Mouse (Mus musculus) heart, embryonic 13.5 days (tissue): Measurements from ENCODE around the gene Dgkd. TPM values are rescaled to one million over a fixed set of nuclear protein-coding genes. Genes with fewer than 3 reads are reported as not detected.

Source experiments
- ATAC-seq: fragments of 200-750 bp; cut with Nextera tagmentation; 2 replicates; pipeline ENCODE4 v1.8.0; 2017; ENCODE audit warnings: moderate TSS enrichment; ENCODE audit not compliant: insufficient number of reproducible peaks, low FRiP score, low TSS enrichment; ENCODE audit errors: extremely low read depth
- H3K27ac ChIP-seq: fragments of 300-500 bp; sonication (generic); replicated peaks from 2 replicates; pipeline ENCODE4 v1.5.1; 2015; ENCODE audit warnings: moderate library complexity, mild to moderate bottlenecking, inconsistent platforms
- H3K27me3 ChIP-seq: fragments of 300-500 bp; sonication (generic); replicated peaks from 2 replicates; pipeline ENCODE4 v1.6.1; 2015; ENCODE audit warnings: mild to moderate bottlenecking, inconsistent platforms
- H3K36me3 ChIP-seq: fragments of 300-500 bp; sonication (generic); 2 replicates; pipeline ENCODE4 v1.6.1; 2015; ENCODE audit warnings: mild to moderate bottlenecking, inconsistent platforms
- H3K4me1 ChIP-seq: fragments of 300-500 bp; sonication (generic); 2 replicates; pipeline ENCODE4 v1.6.1; 2015; ENCODE audit warnings: inconsistent platforms
- H3K4me2 ChIP-seq: fragments of 300-500 bp; sonication (generic); 2 replicates; pipeline ENCODE4 v1.6.1; 2015; ENCODE audit warnings: inconsistent platforms, mild to moderate bottlenecking, moderate library complexity
- H3K4me3 ChIP-seq: fragments of 300-500 bp; sonication (generic); 2 replicates; pipeline ENCODE4 v1.5.1; 2015; ENCODE audit warnings: moderate library complexity, mild to moderate bottlenecking, inconsistent platforms
- H3K9ac ChIP-seq: fragments of 300-500 bp; sonication (generic); 2 replicates; pipeline ENCODE4 v1.6.1; 2015; ENCODE audit warnings: inconsistent platforms, mild to moderate bottlenecking, moderate library complexity
- H3K9me3 ChIP-seq: fragments of 300-500 bp; sonication (generic); 2 replicates; pipeline ENCODE4 v1.6.1; 2016; ENCODE audit warnings: inconsistent platforms
- WGBS: fragments of 180-500 bp; shearing (Covaris S2); methylation state at CpG from one replicate; pipeline ENCODE4 v1.1.7; 2015; ENCODE audit warnings: mixed read lengths; 5-methylcytosine and 5-hydroxymethylcytosine counted together
- polyA plus RNA-seq: library from polyadenylated mRNA; unstranded; fragments of >200 nt; fragmentation: Nextera tagmentation; extraction: Ambion mirVana; gene quantifications from 2 replicates; pipeline ENCODE4 v1.2.1, GENCODE M21; 2015

The Dgkd gene
- polyA plus RNA-seq, 1 experiment from 2014 or later = 20.0 TPM

DNA sequence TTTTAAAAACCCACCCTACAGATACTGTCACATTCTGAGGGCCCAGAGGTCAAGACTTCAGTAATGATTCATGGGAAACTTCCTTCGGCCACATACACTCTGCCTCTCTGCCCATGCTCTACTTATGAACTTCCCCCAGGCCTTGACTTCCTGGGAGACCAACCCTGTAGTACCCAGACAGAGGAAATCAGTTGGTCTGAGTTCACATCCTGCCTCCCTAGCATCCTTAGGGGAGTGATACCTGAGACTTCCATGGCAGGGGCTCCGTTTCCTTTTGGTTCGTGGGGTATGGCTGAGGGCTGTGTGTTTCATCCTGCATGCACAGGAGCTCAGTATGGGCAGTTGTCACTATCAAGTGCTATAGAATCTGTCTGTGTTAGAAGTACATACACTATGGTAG lies 1.7 kb upstream of the Dgkd start:
- no peaks in the 10 kb centered on the region for H3K27me3 ChIP-seq
- H3K9me3 ChIP-seq = no peaks in the 10 kb centered on the region
- H3K9ac ChIP-seq = no peak overlapping the region
- no peak overlapping the region for H3K4me3 ChIP-seq
- H3K4me1 ChIP-seq = peaks cover 49% of the 10 kb centered on the region
- H3K4me2 ChIP-seq = no peak overlapping the region
- H3K36me3 ChIP-seq = no peaks in the 10 kb centered on the region
- H3K27ac ChIP-seq = no peak overlapping the region
- ATAC-seq = no peak
- 82% methylated on average over 3 of the region's 3 CpGs for WGBS

DNA sequence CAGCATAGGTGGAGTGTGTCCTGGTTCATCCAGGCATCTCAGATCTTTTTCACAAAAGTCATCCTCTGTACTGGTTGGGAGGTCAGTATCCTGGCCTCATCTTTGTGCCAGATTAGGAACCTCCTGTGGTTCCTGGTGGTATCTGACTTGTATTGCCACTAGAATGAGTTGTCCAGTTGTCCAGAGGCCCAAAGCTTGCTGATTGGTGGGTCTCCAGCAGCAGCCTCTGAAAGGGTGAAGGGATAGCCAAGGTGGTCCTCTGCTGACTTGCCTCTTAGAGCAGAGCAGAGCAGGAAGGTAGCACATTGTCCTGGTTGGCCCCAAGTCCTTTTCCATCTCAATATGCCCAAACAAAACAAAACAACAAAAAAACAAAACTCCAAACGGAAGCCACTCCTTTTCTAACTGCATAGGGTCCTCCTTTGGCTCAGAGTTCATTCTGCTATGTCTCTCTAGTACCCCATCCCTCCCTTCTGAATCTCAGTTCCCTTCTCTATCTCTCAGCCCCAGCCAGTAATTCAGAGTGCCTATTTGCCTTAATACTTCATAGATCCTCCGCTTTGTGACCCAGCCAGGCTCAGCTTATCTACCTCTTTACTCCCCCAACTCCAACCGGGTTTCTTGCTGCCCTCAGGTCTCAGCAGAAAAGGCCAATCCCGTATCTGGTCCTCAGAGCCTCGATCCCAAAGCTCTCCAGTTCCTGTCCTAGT lies 851 bp upstream of the Dgkd start:
- H3K4me1 ChIP-seq = peaks cover 51% of the 10 kb centered on the region
- 48% methylated on average over 5 of the region's 5 CpGs for WGBS
- no peaks in the 10 kb centered on the region for H3K27me3 ChIP-seq
- H3K4me2 ChIP-seq = peak overlapping the region; percentile 87
- H3K4me3 ChIP-seq = peak overlapping the region; percentile 99
- ATAC-seq = no peak
- H3K36me3 ChIP-seq = no peaks in the 10 kb centered on the region
- H3K9me3 ChIP-seq = no peaks in the 10 kb centered on the region
- peak overlapping the region; percentile 71 for H3K9ac ChIP-seq
- 0 out of 2 replicates have a peak overlapping the region, but pooled peaks have one; percentile 43 for H3K27ac ChIP-seq

DNA sequence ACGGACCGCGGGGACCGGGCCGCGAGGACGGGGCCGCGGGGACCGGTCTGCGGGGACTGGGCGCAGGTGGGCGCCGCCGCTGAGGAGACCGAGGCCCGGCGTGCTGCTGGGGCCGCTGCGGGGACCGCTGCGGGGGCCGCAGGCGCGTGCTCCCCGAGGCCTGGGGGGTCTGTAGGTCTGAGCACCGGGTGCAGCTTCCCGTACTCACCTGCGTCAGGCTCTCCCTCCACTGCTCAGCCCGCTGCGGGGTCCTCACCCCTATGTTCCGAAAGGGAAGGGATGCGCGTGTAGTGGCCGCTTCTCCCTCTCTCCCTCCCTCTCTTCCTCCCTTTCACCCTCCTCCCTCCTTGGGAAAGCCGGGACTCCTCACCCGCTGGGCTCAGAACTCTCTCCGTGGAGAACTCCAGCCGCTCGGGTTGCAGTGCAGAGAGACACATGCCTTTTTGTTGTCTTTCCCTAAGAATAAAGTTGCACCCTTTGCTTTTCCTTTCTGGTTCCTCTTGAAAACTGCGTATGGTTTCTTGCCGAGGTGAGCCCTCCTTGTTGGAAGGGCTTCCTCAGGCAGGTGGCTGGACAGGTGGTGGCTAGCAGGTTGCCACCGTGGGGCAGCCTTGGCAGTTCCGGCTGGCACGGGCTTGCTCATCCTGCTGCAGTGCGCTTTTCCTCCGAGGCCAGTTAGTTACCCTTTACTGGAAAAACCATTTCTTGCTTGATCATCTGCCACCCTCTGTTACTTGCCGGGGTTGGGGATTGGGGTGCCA lies 694 bp downstream of the Dgkd start:
- Histone ChIP-seq H3K4me3 (peak overlapping the region; percentile 99), H3K9ac (peak overlapping the region; percentile 98), H3K4me2 (peak overlapping the region; percentile 87), H3K4me1 (peaks cover 47% of the 10 kb centered on the region), H3K27ac (peak overlapping the region; percentile 65), H3K36me3 (no peaks in the 10 kb centered on the region), H3K9me3 (no peaks in the 10 kb centered on the region), H3K27me3 (no peaks in the 10 kb centered on the region)
- WGBS = 1% methylated on average over 47 of the region's 48 CpGs
- peak; percentile 34; the same call in 1 of the 2 replicates for ATAC-seq

DNA sequence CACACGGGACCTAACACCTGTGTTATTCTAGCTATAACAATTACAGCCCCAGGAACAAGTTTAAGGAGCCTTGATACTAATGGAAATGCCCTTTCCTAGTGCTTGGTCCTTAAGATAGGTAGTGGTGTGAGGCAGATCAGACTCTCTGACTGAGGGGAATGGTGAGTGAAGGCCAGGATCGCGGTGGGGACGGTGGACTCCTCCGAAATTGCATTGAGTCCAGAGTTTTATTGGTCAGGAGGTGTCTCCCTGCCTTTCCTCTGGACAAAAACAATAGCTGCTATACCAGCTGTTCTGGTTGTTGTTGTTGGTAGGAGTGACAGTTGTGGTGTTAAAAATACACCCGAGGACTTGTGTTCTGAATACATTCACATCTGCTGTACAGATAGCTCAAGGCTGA lies 1.3 kb downstream of the Dgkd start:
- Histone ChIP-seq H3K27ac (0 out of 2 replicates have a peak overlapping the region, but pooled peaks have one; percentile 5), H3K36me3 (no peaks in the 10 kb centered on the region), H3K4me2 (peak overlapping the region; percentile 87), H3K9me3 (no peaks in the 10 kb centered on the region), H3K4me1 (peaks cover 49% of the 10 kb centered on the region), H3K27me3 (no peaks in the 10 kb centered on the region), H3K9ac (peak overlapping the region; percentile 98), H3K4me3 (peak overlapping the region; percentile 99)
- no peak for ATAC-seq
- 24% methylated on average over 6 of the region's 6 CpGs for WGBS

DNA sequence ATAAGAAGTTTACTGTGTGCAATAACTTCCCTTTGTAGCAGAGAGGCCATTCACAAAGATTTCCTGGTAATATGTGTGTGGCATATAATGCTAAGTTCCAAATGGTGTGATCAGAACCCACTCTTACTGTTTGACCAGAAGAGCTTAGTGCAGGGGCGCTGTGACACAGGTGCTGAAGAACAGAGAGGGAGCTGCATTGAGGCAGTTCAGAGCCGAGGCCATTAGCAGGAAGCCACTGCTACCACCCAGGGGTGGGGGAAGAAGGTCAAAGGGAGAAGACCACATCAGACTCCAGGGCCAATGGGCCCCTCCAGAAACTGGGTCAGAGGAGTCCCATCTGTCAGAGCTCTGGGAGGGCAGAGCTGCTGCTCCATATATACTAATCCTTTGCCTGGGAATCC lies 1.8 kb downstream of the Dgkd start:
- Histone ChIP-seq H3K27ac (0 out of 2 replicates have a peak overlapping the region, but pooled peaks have one; percentile 5), H3K9me3 (no peaks in the 10 kb centered on the region), H3K4me2 (peak overlapping the region; percentile 87), H3K36me3 (no peaks in the 10 kb centered on the region), H3K27me3 (no peaks in the 10 kb centered on the region), H3K4me1 (peaks cover 53% of the 10 kb centered on the region), H3K9ac (peak overlapping the region; percentile 98), H3K4me3 (peak overlapping the region; percentile 99)
- no peak for ATAC-seq
- WGBS = 30% methylated on average over 2 of the region's 2 CpGs

DNA sequence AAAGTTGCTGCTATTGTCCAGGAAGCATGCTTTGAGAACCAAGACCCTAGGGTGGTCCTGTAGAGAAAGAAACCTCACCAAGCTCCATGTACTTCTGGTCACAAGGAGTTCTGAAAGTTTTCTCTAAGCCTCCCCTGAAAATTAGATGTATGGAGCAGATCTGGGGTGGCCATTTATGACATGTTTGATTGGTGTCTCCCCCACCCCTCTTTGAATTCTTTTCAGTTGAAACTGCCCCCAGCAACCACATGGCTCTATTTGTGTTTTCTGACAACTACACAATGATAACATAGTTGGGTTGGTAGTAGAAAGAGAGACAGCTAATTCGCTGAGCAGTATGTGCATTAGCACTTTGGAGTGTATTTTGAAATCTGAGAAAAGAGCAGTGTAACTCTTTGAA lies 2.4 kb downstream of the Dgkd start:
- no peaks in the 10 kb centered on the region for H3K9me3 ChIP-seq
- no peaks in the 10 kb centered on the region for H3K36me3 ChIP-seq
- no peak for ATAC-seq
- H3K27ac ChIP-seq = no peak overlapping the region
- peaks cover 53% of the 10 kb centered on the region for H3K4me1 ChIP-seq
- no peaks in the 10 kb centered on the region for H3K27me3 ChIP-seq
- peak overlapping the region; percentile 99; the same call in 1 of the 2 replicates for H3K4me3 ChIP-seq
- WGBS = 85% methylated on average over 1 of the region's 1 CpGs
- H3K9ac ChIP-seq = no peak overlapping the region
- no peak overlapping the region for H3K4me2 ChIP-seq

DNA sequence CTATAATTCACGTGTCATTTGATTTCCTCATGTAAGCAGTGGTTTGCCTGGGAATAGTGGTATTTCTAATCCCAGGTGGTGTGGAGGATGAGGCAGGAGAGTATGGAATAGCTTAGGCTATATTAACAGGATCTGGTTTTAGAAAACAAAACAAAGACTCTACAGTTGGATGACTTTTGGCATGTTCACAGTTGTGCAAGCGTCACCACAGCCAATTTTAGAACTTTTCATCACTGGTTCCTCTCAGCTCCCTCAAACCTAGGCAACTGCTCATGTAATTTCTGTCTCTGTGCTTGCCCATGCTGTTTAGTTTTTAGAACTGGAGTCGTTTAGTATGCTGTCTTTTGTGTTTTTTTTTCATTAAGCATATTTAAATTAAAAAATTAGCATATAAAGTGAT lies 3.7 kb downstream of the Dgkd start:
- peaks cover 56% of the 10 kb centered on the region for H3K4me1 ChIP-seq
- ATAC-seq = no peak
- no peak overlapping the region for H3K4me3 ChIP-seq
- 62% methylated on average over 3 of the region's 3 CpGs for WGBS
- no peak overlapping the region for H3K4me2 ChIP-seq
- no peaks in the 10 kb centered on the region for H3K27me3 ChIP-seq
- no peaks in the 10 kb centered on the region for H3K9me3 ChIP-seq
- H3K9ac ChIP-seq = no peak overlapping the region
- H3K36me3 ChIP-seq = no peaks in the 10 kb centered on the region
- H3K27ac ChIP-seq = no peak overlapping the region

DNA sequence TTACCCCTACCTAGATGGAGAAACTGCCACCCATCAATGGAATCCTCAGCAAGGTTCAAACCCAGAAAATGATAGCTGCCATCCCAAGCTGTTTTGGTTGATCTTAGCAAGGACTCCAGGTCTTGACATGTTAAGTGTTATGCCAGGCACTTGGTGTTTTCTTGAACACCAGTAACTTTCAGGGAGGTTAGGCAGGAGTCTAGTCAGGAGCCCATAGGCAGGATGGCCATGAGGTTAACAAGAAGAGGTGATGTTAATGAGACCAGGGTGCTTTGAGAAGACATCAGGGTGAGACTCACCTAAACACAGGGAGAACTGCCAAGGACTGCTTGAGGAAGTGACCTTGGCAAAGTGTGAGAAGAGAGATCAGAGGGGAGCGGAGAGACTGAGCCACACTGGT lies 4.9 kb downstream of the Dgkd start:
- Histone ChIP-seq H3K4me3 (no peak overlapping the region), H3K9ac (no peak overlapping the region), H3K4me2 (no peak overlapping the region), H3K27ac (no peak overlapping the region), H3K9me3 (no peaks in the 10 kb centered on the region), H3K4me1 (peaks cover 63% of the 10 kb centered on the region), H3K27me3 (no peaks in the 10 kb centered on the region), H3K36me3 (no peaks in the 10 kb centered on the region)
- ATAC-seq = no peak
- 67% methylated on average over 1 of the region's 1 CpGs for WGBS

DNA sequence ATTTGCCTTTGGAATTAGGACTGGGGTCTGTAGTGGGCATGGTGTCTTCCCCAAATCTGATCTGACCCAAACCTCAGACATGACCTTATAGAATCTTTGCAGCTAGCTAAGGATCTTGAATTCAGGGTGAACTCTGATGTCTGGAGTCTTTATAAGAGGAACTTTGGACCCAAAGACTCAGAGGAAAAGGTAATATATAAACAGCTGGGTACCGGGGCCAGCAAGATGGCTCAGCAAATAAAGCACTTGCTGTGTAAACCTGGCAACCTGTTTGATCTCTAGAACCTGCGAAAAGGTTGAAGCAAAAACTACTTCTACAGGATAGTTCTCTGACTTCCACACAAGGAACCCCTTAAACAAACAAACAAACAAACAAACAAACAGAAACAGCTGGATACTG lies 5.4 kb downstream of the Dgkd start:
- no peak overlapping the region for H3K9ac ChIP-seq
- H3K9me3 ChIP-seq = no peaks in the 10 kb centered on the region
- WGBS = 84% methylated on average over 2 of the region's 2 CpGs
- no peaks in the 10 kb centered on the region for H3K27me3 ChIP-seq
- H3K36me3 ChIP-seq = no peaks in the 10 kb centered on the region
- peaks cover 68% of the 10 kb centered on the region for H3K4me1 ChIP-seq
- ATAC-seq = no peak
- no peak overlapping the region for H3K4me2 ChIP-seq
- H3K27ac ChIP-seq = no peak overlapping the region
- no peak overlapping the region for H3K4me3 ChIP-seq

DNA sequence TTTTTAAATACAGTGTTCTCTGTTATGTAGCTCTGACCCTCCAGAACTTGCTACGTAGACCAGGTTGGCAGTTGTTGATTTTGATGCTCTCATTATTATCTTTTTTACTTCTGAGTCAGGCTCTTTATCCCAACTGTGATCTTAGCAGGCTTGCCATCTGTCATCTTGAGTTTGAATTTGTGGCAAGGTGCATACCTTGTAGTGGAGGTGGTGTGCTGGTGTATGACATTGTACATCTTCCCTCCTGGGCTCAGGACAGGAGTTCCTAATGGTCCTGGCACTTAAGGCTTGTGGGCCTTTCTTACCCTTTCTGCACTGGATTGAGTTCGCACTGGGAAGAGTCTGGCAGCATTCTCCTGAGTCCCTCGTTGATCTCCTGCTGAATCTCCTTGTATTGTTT lies 10.5 kb downstream of the Dgkd start:
- Histone ChIP-seq H3K27ac (no peak overlapping the region), H3K4me3 (no peak overlapping the region), H3K9ac (no peak overlapping the region), H3K36me3 (no peaks in the 10 kb centered on the region), H3K27me3 (no peaks in the 10 kb centered on the region), H3K4me2 (no peak overlapping the region), H3K9me3 (no peaks in the 10 kb centered on the region), H3K4me1 (peaks cover 68% of the 10 kb centered on the region)
- WGBS = 72% methylated on average over 3 of the region's 3 CpGs
- ATAC-seq = no peak

DNA sequence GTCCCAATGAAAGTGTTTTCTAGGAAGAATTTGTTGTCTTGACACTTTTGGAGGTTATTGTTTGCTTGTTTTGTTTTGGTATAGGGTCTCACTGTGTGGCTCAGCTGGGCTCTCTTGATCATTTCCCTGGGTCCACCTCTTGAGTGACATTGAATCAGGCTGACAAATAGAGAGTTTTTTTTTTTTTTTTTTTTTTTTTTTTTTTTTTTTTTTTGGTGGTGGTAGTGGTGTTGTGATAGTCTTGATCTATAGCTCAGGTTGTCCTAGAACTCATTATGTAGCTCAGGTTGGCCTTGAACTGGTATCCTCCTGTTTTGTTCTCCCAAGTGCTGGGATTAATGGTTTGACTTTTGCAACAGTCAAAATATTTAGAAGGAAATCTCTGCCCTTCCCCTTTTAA lies 11.8 kb downstream of the Dgkd start:
- peaks cover 57% of the 10 kb centered on the region for H3K4me1 ChIP-seq
- H3K27me3 ChIP-seq = no peaks in the 10 kb centered on the region
- H3K4me3 ChIP-seq = no peak overlapping the region
- no peaks in the 10 kb centered on the region for H3K36me3 ChIP-seq
- no peaks in the 10 kb centered on the region for H3K9me3 ChIP-seq
- no peak overlapping the region for H3K4me2 ChIP-seq
- no peak for ATAC-seq
- no peak overlapping the region for H3K9ac ChIP-seq
- H3K27ac ChIP-seq = no peak overlapping the region

DNA sequence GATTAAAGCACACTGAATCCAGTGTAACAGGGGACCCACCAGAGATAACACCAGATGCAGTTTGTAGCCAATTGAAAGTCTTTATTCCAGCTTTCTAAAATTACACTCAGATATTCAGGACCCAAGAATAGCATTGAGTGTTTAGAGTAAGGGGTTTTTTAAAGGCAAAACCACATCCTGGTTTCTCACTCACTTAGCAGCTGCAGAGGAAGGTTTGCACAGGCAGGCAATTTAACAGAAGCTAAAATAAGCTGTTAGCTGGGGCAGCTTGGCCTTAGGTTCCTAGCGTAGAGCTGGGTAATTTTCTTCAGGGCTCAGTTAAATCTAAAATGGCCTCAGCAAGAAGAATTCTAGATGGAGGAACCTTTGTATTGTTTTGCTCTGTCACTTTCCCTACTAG lies 13.6 kb downstream of the Dgkd start:
- peak overlapping the region; percentile 71 for H3K27ac ChIP-seq
- no peaks in the 10 kb centered on the region for H3K27me3 ChIP-seq
- H3K4me3 ChIP-seq = no peak overlapping the region
- H3K9ac ChIP-seq = no peak overlapping the region
- ATAC-seq = no peak
- H3K4me1 ChIP-seq = peaks cover 71% of the 10 kb centered on the region
- H3K9me3 ChIP-seq = no peaks in the 10 kb centered on the region
- 39% methylated on average over 1 of the region's 1 CpGs for WGBS
- H3K36me3 ChIP-seq = no peaks in the 10 kb centered on the region
- H3K4me2 ChIP-seq = no peak overlapping the region
